Mouse (Mus musculus): Measurements from ENCODE around the gene Hspb9. TPM values are rescaled to one million over a fixed set of nuclear protein-coding genes. Genes with fewer than 3 reads are reported as not detected.

Gene Hspb9
- total RNA-seq, 4 experiments from 2014 or later, result 0.59 TPM; not detected in 3

DNA sequence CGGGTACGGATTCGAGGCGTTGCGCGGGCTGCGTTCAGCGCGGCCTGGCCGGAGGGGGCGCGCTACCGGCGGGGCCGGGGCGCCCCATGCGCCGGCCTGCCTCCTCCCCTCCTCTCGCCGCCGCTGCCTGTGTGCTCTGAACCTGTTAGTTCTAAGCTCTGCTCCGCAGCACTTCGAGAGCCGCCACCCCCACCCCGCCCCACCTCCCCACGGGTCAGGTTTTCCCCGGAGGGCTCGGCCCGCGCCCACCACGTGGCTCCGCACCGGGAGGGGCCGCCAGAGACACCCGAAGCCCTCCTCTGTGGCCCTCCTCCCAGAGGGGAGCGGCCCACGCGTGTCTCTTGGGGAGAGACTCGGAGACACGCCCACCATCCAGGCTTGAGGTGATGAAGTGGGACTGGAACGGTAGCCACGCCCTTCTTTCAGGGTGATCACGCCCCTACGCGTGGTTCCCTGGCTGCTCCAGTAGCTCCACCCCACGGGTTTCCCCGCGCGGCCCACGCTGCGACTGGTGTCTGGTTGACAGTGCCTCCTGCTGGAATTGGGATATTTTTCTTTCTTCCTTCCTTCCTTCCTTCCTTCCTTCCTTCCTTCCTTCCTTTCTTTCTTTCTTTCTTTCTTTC is 46.1 kb downstream of the Hspb9 start, which contains the start of gene Kcnh4:
Gene Kcnh4, minus strand, starts transcription at position 332 of the 623 bp plus-strand sequence.
- DNase-seq, result peak; percentile 61

- peak; percentile 82 for DNase-seq
Observed at GRCm38 (mm10) chr11:100761547-100762045, 47.9 kb downstream of the Hspb9 start.

DNA sequence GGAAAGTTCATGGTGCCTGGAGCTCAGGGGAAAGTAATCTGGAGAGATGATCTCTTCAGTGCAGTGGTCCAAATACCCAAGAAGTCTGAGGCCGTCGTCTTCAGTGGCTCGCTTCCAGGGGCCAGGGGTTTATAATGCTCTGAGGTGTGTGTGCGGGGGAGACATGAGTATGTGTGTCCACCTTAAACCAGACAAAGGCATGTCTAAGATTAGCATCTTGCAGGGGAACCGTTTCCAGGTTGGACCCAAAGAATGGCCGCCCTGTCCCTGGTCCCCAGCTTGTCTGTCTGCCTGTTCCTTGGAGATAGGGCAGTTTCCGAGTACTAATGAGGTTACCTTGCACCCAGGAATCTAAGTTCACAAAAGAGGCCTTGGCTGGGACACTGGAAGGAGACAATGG is 49.2 kb downstream of the Hspb9 start, which contains the start of gene Hcrt:
Gene Hcrt, minus strand, starts transcription at position 101 of the 400 bp plus-strand sequence.
- no peak for DNase-seq

Other genes with a start within 250 kb of the Hspb9 start
- 10 to 100 TPM; 62.9 to 96.4 (median 75.3) TPM for gene Klhl11, start 241.1 kb upstream of the Hspb9 start, total RNA-seq (2022)
- gene Acly, start 185.8 kb upstream of the Hspb9 start, total RNA-seq (2022), result 1,000 to 10,000 TPM; 1,202 to 1,723 (median 1,362) TPM
- 1 to 10 TPM; 4.4 to 6.4 (median 5.4) TPM for gene Ttc25, start 168.2 kb upstream of the Hspb9 start, total RNA-seq (2022)
- 10 to 100 TPM; 47.5 to 85.0 (median 71.9) TPM for gene Cnp, start 138.9 kb upstream of the Hspb9 start, total RNA-seq (2022)
- gene Nkiras2, start 94.6 kb upstream of the Hspb9 start, total RNA-seq (2022), result 10 to 100 TPM; 34.3 to 37.3 (median 36.7) TPM
- 100 to 1,000 TPM; 204 to 279 (median 249) TPM for gene Dnajc7, start 93.7 kb upstream of the Hspb9 start, total RNA-seq (2022)
- 1 to 10 TPM in 1 of 4 experiments, under 1 TPM in 3; 0.29 to 3.4 (median 0.66) TPM for gene Zfp385c, start 21.4 kb upstream of the Hspb9 start, total RNA-seq (2022)
- 100 to 1,000 TPM in 1 of 4 experiments, 10 to 100 TPM in 3; 56.4 to 143 (median 79.7) TPM for gene Dhx58, start 9.6 kb upstream of the Hspb9 start, total RNA-seq (2022)
- gene Kat2a, start 1.4 kb upstream of the Hspb9 start, total RNA-seq (2022), result 10 to 100 TPM; 43.3 to 57.7 (median 52.2) TPM
- 100 to 1,000 TPM; 183 to 210 (median 190) TPM for gene Rab5c, start 24.4 kb downstream of the Hspb9 start, total RNA-seq (2022)
- gene Kcnh4, start 46.1 kb downstream of the Hspb9 start, total RNA-seq (2022), result under 1 TPM; 0.15 to 0.31 (median 0.23) TPM
- not detected for gene Hcrt, start 49.1 kb downstream of the Hspb9 start, total RNA-seq (2022)
- gene Ghdc, start 57.1 kb downstream of the Hspb9 start, total RNA-seq (2022), result 10 to 100 TPM; 23.1 to 26.4 (median 24.7) TPM
- 10 to 100 TPM; 64.5 to 92.1 (median 73.7) TPM for gene Stat5b, start 136.9 kb downstream of the Hspb9 start, total RNA-seq (2022)
- gene Stat5a, start 145.5 kb downstream of the Hspb9 start, total RNA-seq (2022), result 10 to 100 TPM; 30.6 to 60.4 (median 41.2) TPM
- gene Stat3, start 225.7 kb downstream of the Hspb9 start, total RNA-seq (2022), result 100 to 1,000 TPM in 1 of 4 experiments, 10 to 100 TPM in 3; 84.0 to 116 (median 95.7) TPM

All from adrenal gland, adult 8-10 months (tissue).